ENCODE assay signal across 16 mouse cellular contexts in genomic region chr3:121645447-121645846, GRCm38 (mm10). TPM values are rescaled to one million over a fixed set of nuclear protein-coding genes. Genes with fewer than 3 reads are reported as not detected.
DNase-seq lines count a peak whose midpoint lies in the region; ATAC-seq and TF ChIP-seq lines count a peak whose summit lies in the region.
"Had no signal": no experiment of that assay in that cellular context is flagged by ENCODE, and none has a peak within 500 bp of the region (broad histone marks: within the 10 kb centered on the region; RNA-seq: fewer than 3 reads in every experiment).

No protein-coding gene starts in this region.

- TF ChIP-seq CTCF in gastrocnemius, adult 2 months (IDR thresholded peaks at IDR 0.05), result no peak
- TF ChIP-seq CTCF in lung, postnatal 0 days (IDR thresholded peaks at IDR 0.05), result no peak

- H3K9ac ChIP-seq in intestine, embryonic 16.5 days (ENCODE audit: low read depth, low read length), result no peak overlapping the region
- H3K9ac ChIP-seq in lung, postnatal 0 days (replicated peaks; ENCODE audit: low read depth), result no peak overlapping the region
- H3K9ac ChIP-seq: limb, embryonic 13.5 days; midbrain, embryonic 12.5 days had no signal

- H3K36me3 ChIP-seq in intestine, embryonic 16.5 days (ENCODE audit: control insufficient read depth, insufficient read depth, low read length), result no peaks in the 10 kb centered on the region
- no peaks in the 10 kb centered on the region for H3K36me3 ChIP-seq in lung, postnatal 0 days (ENCODE audit: insufficient read depth, low read length)
- H3K36me3 ChIP-seq: limb, embryonic 13.5 days; midbrain, embryonic 12.5 days had no signal

- 53% methylated on average over 7 of the region's 7 CpGs for WGBS in intestine, embryonic 16.5 days
- 49% methylated on average over 7 of the region's 7 CpGs for WGBS in lung, postnatal 0 days

- no peaks in the 10 kb centered on the region for H3K9me3 ChIP-seq in intestine, embryonic 16.5 days (ENCODE audit: control insufficient read depth, low read length)
- no peaks in the 10 kb centered on the region for H3K9me3 ChIP-seq in lung, postnatal 0 days (ENCODE audit: low read length)
- H3K9me3 ChIP-seq: limb, embryonic 13.5 days; midbrain, embryonic 12.5 days had no signal

- H3K4me1 ChIP-seq in intestine, embryonic 16.5 days (ENCODE audit: control insufficient read depth, insufficient read depth, low read length), result peaks cover 31% of the 10 kb centered on the region
- peaks cover 8% of the 10 kb centered on the region; the same call in 1 of the 2 replicates for H3K4me1 ChIP-seq in lung, postnatal 0 days (ENCODE audit: insufficient read depth, low read depth, low read length)

- no peak overlapping the region for H3K4me3 ChIP-seq in gastrocnemius, adult 2 months
- no peak overlapping the region for H3K4me3 ChIP-seq in intestine, embryonic 16.5 days (ENCODE audit: low read length)
- no peak overlapping the region for H3K4me3 ChIP-seq in lung, postnatal 0 days (ENCODE audit: low read depth, low read length)
- H3K4me3 ChIP-seq: limb, embryonic 13.5 days; midbrain, embryonic 12.5 days had no signal

- H3K27ac ChIP-seq in gastrocnemius, adult 2 months, result peak overlapping the region; percentile 72
- H3K27ac ChIP-seq in intestine, embryonic 16.5 days (ENCODE audit: low read length), result peak overlapping the region; percentile 55
- peak overlapping the region; percentile 81 for H3K27ac ChIP-seq in lung, postnatal 0 days (ENCODE audit: low read length)
- H3K27ac ChIP-seq: limb, embryonic 13.5 days; midbrain, embryonic 12.5 days had no signal

- no peak for TF ChIP-seq EP300 in lung, postnatal 0 days (IDR thresholded peaks at IDR 0.05)

- H3K27me3 ChIP-seq in intestine, embryonic 16.5 days (replicated peaks; ENCODE audit: control insufficient read depth, insufficient read depth, low read length), result no peaks in the 10 kb centered on the region
- no peaks in the 10 kb centered on the region for H3K27me3 ChIP-seq in lung, postnatal 0 days (replicated peaks; ENCODE audit: insufficient read depth, low read length)
- H3K27me3 ChIP-seq: limb, embryonic 13.5 days had no signal

- H3K4me2 ChIP-seq in intestine, embryonic 16.5 days (ENCODE audit: low read depth, low read length), result no peak overlapping the region
- no peak overlapping the region for H3K4me2 ChIP-seq in lung, postnatal 0 days (replicated peaks; ENCODE audit: low read depth, low read length)
- H3K4me2 ChIP-seq: limb, embryonic 13.5 days; midbrain, embryonic 12.5 days had no signal

- DNase-seq in gastrocnemius, adult 2 months, result peak; percentile 38
- DNase-seq in gastrocnemius, postnatal 4 days (ENCODE audit: low spot score in 2 of 2), result no peak
- DNase-seq in 3T3-L1 (ENCODE audit: low read depth, low spot score), result peak; percentile 9
- peak; percentile 61 for DNase-seq in lung, postnatal 0 days (ENCODE audit: low spot score)
- DNase-seq in cerebellum, adult 11 months, result no peak
- no peak for DNase-seq in thymus, postnatal 36 days
- DNase-seq in thymus, adult 18-20 months, result no peak
- DNase-seq: cerebellum, postnatal 25 days; gastrocnemius, postnatal 10 days; layer of hippocampus, adult 9-11 months had no signal

- no peak for ATAC-seq in intestine, embryonic 16.5 days
- ATAC-seq in lung, postnatal 0 days, result peak; percentile 22

- intact Hi-C loops in gastrocnemius, adult 2 months (cut with DNase I), result no loop called here

RNA-seq across cellular contexts. Expression of gene 4930432M17Rik, which starts 25.1 kb away (rescaled TPM):
- total RNA-seq in gastrocnemius, adult 2 months (2021), result not detected
- total RNA-seq in gastrocnemius, postnatal 4 days (2021), result not detected
- polyA plus RNA-seq in intestine, embryonic 16.5 days (2015; fragmentation: Nextera tagmentation; extraction: Ambion mirVana), result not detected in 2 replicates
- not detected in 2 replicates for polyA plus RNA-seq in lung, postnatal 0 days (2015; fragmentation: Nextera tagmentation; extraction: Ambion mirVana)
- total RNA-seq: gastrocnemius, postnatal 10 days; hematopoietic stem cell, adult 5-6 weeks had no signal
- polyA plus RNA-seq: C2C12; limb, embryonic 13.5 days; midbrain, embryonic 12.5 days; spleen, adult 2 months had no signal

Comparison
In these comparisons a context has a peak if more than half of its experiments do, and no peak if none do; other contexts are left out.
1. DNase-seq: peak in gastrocnemius, adult 2 months (single experiment), 3T3-L1 (single experiment) and lung, postnatal 0 days (single experiment); none in gastrocnemius, postnatal 4 days (0 of 2), cerebellum, adult 11 months (single experiment), thymus, postnatal 36 days (0 of 2) and thymus, adult 18-20 months (0 of 2).
2. Peak in every context shown above with its lines, with median percentiles within 50 percentile points of each other: H3K27ac ChIP-seq.